Mouse (Mus musculus): ENCODE measurements around the gene 4930550C14Rik. TPM values are rescaled to one million over a fixed set of nuclear protein-coding genes. Genes with fewer than 3 reads are reported as not detected.

Gene 4930550C14Rik
- polyA plus RNA-seq, 1 experiment from 2014 or later = not detected

DNA sequence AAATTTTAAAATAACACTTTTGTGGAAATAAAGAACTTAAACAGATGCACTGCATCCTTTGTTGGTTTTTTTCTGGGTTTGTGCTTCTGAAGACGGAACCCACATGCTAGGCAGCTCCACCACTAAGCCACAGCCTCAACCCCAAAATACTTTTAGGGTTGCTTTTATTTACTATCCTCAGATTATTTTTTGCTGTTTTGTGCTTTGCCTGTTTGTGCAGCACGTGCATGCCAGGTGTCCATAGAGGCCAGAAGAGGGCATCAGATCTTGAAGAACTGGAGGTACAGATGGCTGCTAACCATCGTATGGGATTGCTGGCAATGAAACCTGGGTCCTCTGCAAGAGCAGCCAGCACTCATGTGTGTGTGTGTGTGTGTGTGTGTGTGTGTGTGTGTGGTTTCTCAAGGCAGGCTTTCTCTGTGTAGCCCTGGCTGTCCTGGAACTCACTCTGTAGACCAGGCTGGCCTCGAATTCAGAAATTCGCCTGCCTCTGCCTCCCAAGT, 21.0 kb upstream of the 4930550C14Rik start:
- ATAC-seq (ENCODE audit: low FRiP score) = no peak
- 88% methylated on average over 5 of the region's 5 CpGs for WGBS

GRCm38 (mm10) chr9:53383951-53384866, 17.9 kb upstream of the 4930550C14Rik start, which contains the start of gene Kdelc2:
Gene Kdelc2, plus strand, starts transcription at chr9:53384025.
- Histone ChIP-seq H3K36me3 (replicated peaks; ENCODE audit: control insufficient read depth, insufficient read depth) (no peaks in the 10 kb centered on the region), H3K4me2 (replicated peaks) (peak within 1 kb of the TSS; percentile 74), H3K9me3 (ENCODE audit: control insufficient read depth, low read length) (no peaks in the 10 kb centered on the region), H3K9ac (peak within 1 kb of the TSS; percentile 76), H3K27me3 (ENCODE audit: control insufficient read depth, insufficient read depth, low read length) (no peaks in the 10 kb centered on the region), H3K4me1 (replicated peaks; ENCODE audit: control insufficient read depth, insufficient read depth, low read length) (0 out of 2 replicates have a peak, but pooled peaks cover 5% of the 10 kb centered on the region), H3K4me3 (replicated peaks; ENCODE audit: low read length) (peak within 1 kb of the TSS; percentile 66), H3K27ac (peak within 1 kb of the TSS; percentile 53)
- peak; percentile 93 for ATAC-seq (ENCODE audit: low FRiP score)
- WGBS = under 1% methylated on average over 70 of the region's 75 CpGs
- peak; percentile 67 for DNase-seq (ENCODE audit: low spot score)

More for the DNA sequence above, 21.0 kb upstream of the 4930550C14Rik start:
- Histone ChIP-seq H3K9ac (no peak overlapping the region), H3K36me3 (replicated peaks; ENCODE audit: control insufficient read depth, insufficient read depth) (no peaks in the 10 kb centered on the region), H3K4me2 (replicated peaks) (no peak overlapping the region), H3K27ac (no peak overlapping the region), H3K4me1 (replicated peaks; ENCODE audit: control insufficient read depth, insufficient read depth, low read length) (0 out of 2 replicates have a peak, but pooled peaks cover 5% of the 10 kb centered on the region), H3K27me3 (ENCODE audit: control insufficient read depth, insufficient read depth, low read length) (no peaks in the 10 kb centered on the region), H3K4me3 (replicated peaks; ENCODE audit: low read length) (no peak overlapping the region), H3K9me3 (ENCODE audit: control insufficient read depth, low read length) (no peaks in the 10 kb centered on the region)
- DNase-seq (ENCODE audit: low spot score) = no peak

DNA sequence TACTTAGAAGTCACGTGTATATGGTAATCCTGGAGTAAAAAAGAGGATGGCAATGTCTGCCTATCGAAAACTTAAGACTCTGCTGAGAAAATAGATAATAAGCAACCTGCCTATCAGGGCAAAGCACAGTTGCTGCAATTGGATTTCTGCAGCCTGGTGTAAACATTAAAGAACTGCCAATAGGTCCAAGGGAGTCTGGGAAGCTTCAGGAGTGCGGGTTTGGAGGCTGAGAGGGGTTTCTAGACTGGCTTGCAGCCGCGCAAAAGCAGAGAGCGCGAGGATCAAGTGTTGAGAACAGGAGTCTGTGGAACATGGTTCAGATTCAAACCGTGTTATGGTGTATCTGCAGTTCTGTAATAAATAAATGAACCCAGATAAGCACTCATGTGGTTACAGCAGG, 17.3 kb upstream of the 4930550C14Rik start:
- Histone ChIP-seq H3K4me3 (replicated peaks; ENCODE audit: low read length) (peak overlapping the region; percentile 66), H3K27me3 (ENCODE audit: control insufficient read depth, insufficient read depth, low read length) (no peaks in the 10 kb centered on the region), H3K36me3 (replicated peaks; ENCODE audit: control insufficient read depth, insufficient read depth) (no peaks in the 10 kb centered on the region), H3K9ac (peak overlapping the region; percentile 76; the same call in 1 of the 2 replicates), H3K9me3 (ENCODE audit: control insufficient read depth, low read length) (no peaks in the 10 kb centered on the region), H3K4me1 (replicated peaks; ENCODE audit: control insufficient read depth, insufficient read depth, low read length) (0 out of 2 replicates have a peak, but pooled peaks cover 5% of the 10 kb centered on the region), H3K4me2 (replicated peaks) (peak overlapping the region; percentile 74), H3K27ac (0 out of 2 replicates have a peak overlapping the region, but pooled peaks have one; percentile 16)
- 14% methylated on average over 8 of the region's 8 CpGs for WGBS
- peak; percentile 33 for DNase-seq (ENCODE audit: low spot score)
- no peak for ATAC-seq (ENCODE audit: low FRiP score)

DNA sequence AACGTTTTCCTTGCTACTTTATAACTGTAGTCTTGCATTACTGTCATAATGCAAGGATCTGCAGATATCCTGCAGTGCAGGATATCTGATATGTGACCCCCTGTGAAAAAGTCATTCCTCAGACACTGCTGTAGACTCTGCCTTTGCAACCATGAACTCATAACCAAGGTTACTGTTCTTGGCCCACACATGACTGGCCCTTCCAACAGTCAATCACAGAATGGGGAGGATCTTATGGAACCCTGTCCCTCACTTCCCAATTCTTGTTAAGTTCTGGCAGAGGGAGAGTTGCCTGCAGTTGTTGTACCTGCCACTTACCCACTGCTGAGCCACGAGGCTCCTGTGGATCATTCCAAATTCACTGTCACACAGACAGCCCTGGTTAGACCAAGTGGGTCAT, 14.7 kb upstream of the 4930550C14Rik start:
- H3K4me2 ChIP-seq (replicated peaks) = no peak overlapping the region
- H3K9ac ChIP-seq = no peak overlapping the region
- no peaks in the 10 kb centered on the region for H3K9me3 ChIP-seq (ENCODE audit: control insufficient read depth, low read length)
- WGBS = 72% methylated on average over 2 of the region's 2 CpGs
- 0 out of 2 replicates have a peak, but pooled peaks cover 5% of the 10 kb centered on the region for H3K4me1 ChIP-seq (replicated peaks; ENCODE audit: control insufficient read depth, insufficient read depth, low read length)
- H3K27ac ChIP-seq = no peak overlapping the region
- no peak overlapping the region for H3K4me3 ChIP-seq (replicated peaks; ENCODE audit: low read length)
- ATAC-seq (ENCODE audit: low FRiP score) (no peak), DNase-seq (ENCODE audit: low spot score) (no peak)
- H3K36me3 ChIP-seq (replicated peaks; ENCODE audit: control insufficient read depth, insufficient read depth) = no peaks in the 10 kb centered on the region
- no peaks in the 10 kb centered on the region for H3K27me3 ChIP-seq (ENCODE audit: control insufficient read depth, insufficient read depth, low read length)

GRCm38 (mm10) chr9:53389109-53389508, 13.0 kb upstream of the 4930550C14Rik start:
- no peak for ATAC-seq (ENCODE audit: low FRiP score)
- WGBS = 86% methylated on average over 3 of the region's 3 CpGs
- Histone ChIP-seq H3K4me1 (replicated peaks; ENCODE audit: control insufficient read depth, insufficient read depth, low read length) (0 out of 2 replicates have a peak, but pooled peaks cover 5% of the 10 kb centered on the region), H3K9ac (no peak overlapping the region), H3K27ac (no peak overlapping the region), H3K36me3 (replicated peaks; ENCODE audit: control insufficient read depth, insufficient read depth) (no peaks in the 10 kb centered on the region), H3K27me3 (ENCODE audit: control insufficient read depth, insufficient read depth, low read length) (no peaks in the 10 kb centered on the region), H3K9me3 (ENCODE audit: control insufficient read depth, low read length) (no peaks in the 10 kb centered on the region), H3K4me3 (replicated peaks; ENCODE audit: low read length) (no peak overlapping the region), H3K4me2 (replicated peaks) (no peak overlapping the region)
- DNase-seq (ENCODE audit: low spot score) = no peak

DNA sequence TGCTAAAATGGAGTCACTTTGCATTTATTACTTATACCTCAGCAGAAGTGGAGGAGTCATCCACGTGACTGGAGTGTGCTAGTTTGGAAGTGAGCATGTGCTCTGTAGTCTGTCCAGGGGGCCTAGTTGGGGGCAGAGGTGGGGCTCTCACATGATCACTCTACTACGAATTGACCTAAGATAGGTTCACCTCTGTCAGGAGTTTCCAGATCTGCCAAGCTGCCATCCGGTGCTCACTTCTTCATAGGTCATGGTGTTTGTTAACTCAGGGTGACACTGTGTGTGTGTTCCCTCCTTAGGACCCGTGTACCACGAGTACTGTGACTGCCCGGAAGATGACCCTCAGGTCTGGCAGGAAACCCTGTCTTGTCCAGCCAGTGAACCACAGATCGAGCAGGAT, 12.0 kb upstream of the 4930550C14Rik start:
- Histone ChIP-seq H3K9me3 (ENCODE audit: control insufficient read depth, low read length) (no peaks in the 10 kb centered on the region), H3K27me3 (ENCODE audit: control insufficient read depth, insufficient read depth, low read length) (no peaks in the 10 kb centered on the region), H3K4me3 (replicated peaks; ENCODE audit: low read length) (no peak overlapping the region), H3K9ac (no peak overlapping the region), H3K27ac (no peak overlapping the region), H3K36me3 (replicated peaks; ENCODE audit: control insufficient read depth, insufficient read depth) (no peaks in the 10 kb centered on the region), H3K4me1 (replicated peaks; ENCODE audit: control insufficient read depth, insufficient read depth, low read length) (0 out of 2 replicates have a peak, but pooled peaks cover 1% of the 10 kb centered on the region), H3K4me2 (replicated peaks) (no peak overlapping the region)
- 86% methylated on average over 7 of the region's 7 CpGs for WGBS
- no peak for DNase-seq (ENCODE audit: low spot score)
- ATAC-seq (ENCODE audit: low FRiP score) = no peak

GRCm38 (mm10) chr9:53397685-53398387, 4.3 kb upstream of the 4930550C14Rik start:
- no peak overlapping the region for H3K27ac ChIP-seq
- DNase-seq (ENCODE audit: low spot score) (no peak), ATAC-seq (ENCODE audit: low FRiP score) (no peak)
- H3K9ac ChIP-seq = no peak overlapping the region
- H3K27me3 ChIP-seq (ENCODE audit: control insufficient read depth, insufficient read depth, low read length) = no peaks in the 10 kb centered on the region
- H3K4me1 ChIP-seq (replicated peaks; ENCODE audit: control insufficient read depth, insufficient read depth, low read length) = peaks cover 9% of the 10 kb centered on the region
- H3K9me3 ChIP-seq (ENCODE audit: control insufficient read depth, low read length) = no peaks in the 10 kb centered on the region
- H3K4me2 ChIP-seq (replicated peaks) = no peak overlapping the region
- no peaks in the 10 kb centered on the region for H3K36me3 ChIP-seq (replicated peaks; ENCODE audit: control insufficient read depth, insufficient read depth)
- 83% methylated on average over 13 of the region's 13 CpGs for WGBS
- no peak overlapping the region for H3K4me3 ChIP-seq (replicated peaks; ENCODE audit: low read length)

GRCm38 (mm10) chr9:53398388-53398700, 3.8 kb upstream of the 4930550C14Rik start:
- no peaks in the 10 kb centered on the region for H3K9me3 ChIP-seq (ENCODE audit: control insufficient read depth, low read length)
- H3K4me3 ChIP-seq (replicated peaks; ENCODE audit: low read length) = no peak overlapping the region
- 12% methylated on average over 5 of the region's 5 CpGs for WGBS
- no peaks in the 10 kb centered on the region for H3K36me3 ChIP-seq (replicated peaks; ENCODE audit: control insufficient read depth, insufficient read depth)
- no peak overlapping the region for H3K9ac ChIP-seq
- no peak overlapping the region for H3K27ac ChIP-seq
- H3K4me1 ChIP-seq (replicated peaks; ENCODE audit: control insufficient read depth, insufficient read depth, low read length) = peaks cover 12% of the 10 kb centered on the region
- DNase-seq (ENCODE audit: low spot score) = peak; percentile 62
- ATAC-seq (ENCODE audit: low FRiP score) = no peak
- no peaks in the 10 kb centered on the region for H3K27me3 ChIP-seq (ENCODE audit: control insufficient read depth, insufficient read depth, low read length)
- H3K4me2 ChIP-seq (replicated peaks) = no peak overlapping the region

DNA sequence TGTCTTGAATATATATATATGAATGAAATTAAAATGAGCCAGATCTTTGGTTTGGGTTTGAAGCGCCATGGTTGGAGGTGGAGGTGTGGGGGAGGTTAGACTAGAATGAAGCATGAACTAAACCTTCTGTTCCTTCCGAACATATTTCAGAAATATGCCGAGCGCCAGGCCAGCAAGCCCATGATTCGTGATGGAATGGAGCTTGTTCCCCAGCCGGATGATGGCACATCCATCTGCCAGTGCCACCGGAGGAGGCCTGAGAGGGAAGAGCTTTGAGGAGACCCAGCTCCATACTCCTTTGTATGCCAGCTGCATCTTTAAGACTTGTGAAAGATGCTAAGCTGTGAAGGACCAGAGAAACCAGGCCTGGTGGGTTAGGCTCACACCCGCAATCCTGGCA, 2.6 kb upstream of the 4930550C14Rik start:
- no peak for DNase-seq (ENCODE audit: low spot score)
- Histone ChIP-seq H3K27me3 (ENCODE audit: control insufficient read depth, insufficient read depth, low read length) (no peaks in the 10 kb centered on the region), H3K4me3 (replicated peaks; ENCODE audit: low read length) (no peak overlapping the region), H3K9me3 (ENCODE audit: control insufficient read depth, low read length) (no peaks in the 10 kb centered on the region), H3K27ac (no peak overlapping the region), H3K36me3 (replicated peaks; ENCODE audit: control insufficient read depth, insufficient read depth) (no peaks in the 10 kb centered on the region), H3K9ac (no peak overlapping the region), H3K4me2 (replicated peaks) (no peak overlapping the region), H3K4me1 (replicated peaks; ENCODE audit: control insufficient read depth, insufficient read depth, low read length) (peaks cover 14% of the 10 kb centered on the region)
- no peak for ATAC-seq (ENCODE audit: low FRiP score)
- 95% methylated on average over 8 of the region's 8 CpGs for WGBS
